Mouse (Mus musculus): ENCODE measurements around the gene Ankrd63. TPM values are rescaled to one million over a fixed set of nuclear protein-coding genes. Genes with fewer than 3 reads are reported as not detected.

Ankrd63 gene
- polyA plus RNA-seq, 1 experiment from 2014 or later, result not detected

GRCm38 (mm10) chr2:118701161-118701560, 2.6 kb downstream of the Ankrd63 start:
- no peak overlapping the region for H3K27ac ChIP-seq (ENCODE audit: low read depth, low read length)

GRCm38 (mm10) chr2:118700179-118701062, 3.3 kb downstream of the Ankrd63 start:
- peak overlapping the region; percentile 34 for H3K4me3 ChIP-seq (ENCODE audit: low read depth, low read length)
- peaks cover 24% of the 10 kb centered on the region for H3K4me1 ChIP-seq (replicated peaks; ENCODE audit: control insufficient read depth, insufficient read depth, low read length)
- H3K9me3 ChIP-seq (ENCODE audit: control insufficient read depth, low read length), result no peaks in the 10 kb centered on the region
- ATAC-seq (replicated peaks; ENCODE audit: low FRiP score), result no peak; the same call in 1 of the 2 replicates
- H3K36me3 ChIP-seq (ENCODE audit: control insufficient read depth, insufficient read depth, low read length), result no peaks in the 10 kb centered on the region
- H3K4me2 ChIP-seq, result peak overlapping the region; percentile 63
- DNase-seq (ENCODE audit: low spot score), result peak; percentile 84
- WGBS, result 2% methylated on average over 32 of the region's 32 CpGs
- no peak overlapping the region for H3K27ac ChIP-seq (ENCODE audit: low read depth, low read length)
- peaks cover 82% of the 10 kb centered on the region for H3K27me3 ChIP-seq (replicated peaks; ENCODE audit: control insufficient read depth, insufficient read depth, low read length)
- H3K9ac ChIP-seq (ENCODE audit: low read depth, low read length), result peak overlapping the region; percentile 22; the same call in 1 of the 2 replicates

More at GRCm38 (mm10) chr2:118701161-118701560, 2.6 kb downstream of the Ankrd63 start:
- H3K4me1 ChIP-seq (replicated peaks; ENCODE audit: control insufficient read depth, insufficient read depth, low read length), result peaks cover 24% of the 10 kb centered on the region
- DNase-seq (ENCODE audit: low spot score) (no peak), ATAC-seq (replicated peaks; ENCODE audit: low FRiP score) (no peak)
- 13% methylated on average over 5 of the region's 5 CpGs for WGBS
- no peaks in the 10 kb centered on the region for H3K9me3 ChIP-seq (ENCODE audit: control insufficient read depth, low read length)
- H3K4me3 ChIP-seq (ENCODE audit: low read depth, low read length), result no peak overlapping the region
- H3K4me2 ChIP-seq, result no peak overlapping the region
- H3K36me3 ChIP-seq (ENCODE audit: control insufficient read depth, insufficient read depth, low read length), result no peaks in the 10 kb centered on the region
- no peak overlapping the region for H3K9ac ChIP-seq (ENCODE audit: low read depth, low read length)
- H3K27me3 ChIP-seq (replicated peaks; ENCODE audit: control insufficient read depth, insufficient read depth, low read length), result peaks cover 86% of the 10 kb centered on the region

DNA sequence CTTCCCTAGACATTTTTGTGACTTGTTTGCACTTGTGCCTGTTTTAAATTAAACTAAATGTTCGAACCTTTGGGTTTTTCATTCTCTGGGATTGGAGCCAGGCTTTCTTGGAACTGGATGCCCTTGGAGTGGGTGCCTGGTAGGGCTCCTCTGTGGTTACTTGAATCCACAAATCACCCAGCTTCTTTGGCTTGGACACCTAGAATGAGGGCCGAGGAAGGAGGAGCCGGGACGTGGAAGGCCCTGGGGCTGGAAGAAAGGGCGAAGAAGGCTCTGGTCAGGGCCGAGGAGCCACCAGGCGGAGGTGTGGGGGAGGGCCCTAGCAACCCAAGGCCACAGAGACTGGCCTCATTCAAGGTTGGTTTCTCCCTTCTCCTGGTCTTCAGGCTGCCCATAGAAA, 5.8 kb downstream of the Ankrd63 start:
- no peaks in the 10 kb centered on the region for H3K9me3 ChIP-seq (ENCODE audit: control insufficient read depth, low read length)
- peaks cover 11% of the 10 kb centered on the region for H3K4me1 ChIP-seq (replicated peaks; ENCODE audit: control insufficient read depth, insufficient read depth, low read length)
- H3K36me3 ChIP-seq (ENCODE audit: control insufficient read depth, insufficient read depth, low read length), result no peaks in the 10 kb centered on the region
- H3K27me3 ChIP-seq (replicated peaks; ENCODE audit: control insufficient read depth, insufficient read depth, low read length), result peaks cover 61% of the 10 kb centered on the region
- no peak for DNase-seq (ENCODE audit: low spot score)
- H3K4me2 ChIP-seq, result no peak overlapping the region
- H3K9ac ChIP-seq (ENCODE audit: low read depth, low read length), result no peak overlapping the region
- no peak for ATAC-seq (replicated peaks; ENCODE audit: low FRiP score)
- no peak overlapping the region for H3K4me3 ChIP-seq (ENCODE audit: low read depth, low read length)
- no peak overlapping the region for H3K27ac ChIP-seq (ENCODE audit: low read depth, low read length)
- 47% methylated on average over 7 of the region's 7 CpGs for WGBS

GRCm38 (mm10) chr2:118697311-118697877, 6.4 kb downstream of the Ankrd63 start:
- no peak overlapping the region for H3K4me2 ChIP-seq
- DNase-seq (ENCODE audit: low spot score) (no peak), ATAC-seq (replicated peaks; ENCODE audit: low FRiP score) (no peak)
- H3K27ac ChIP-seq (ENCODE audit: low read depth, low read length), result no peak overlapping the region
- H3K9me3 ChIP-seq (ENCODE audit: control insufficient read depth, low read length), result no peaks in the 10 kb centered on the region
- H3K4me3 ChIP-seq (ENCODE audit: low read depth, low read length), result no peak overlapping the region
- 45% methylated on average over 5 of the region's 5 CpGs for WGBS
- no peaks in the 10 kb centered on the region for H3K36me3 ChIP-seq (ENCODE audit: control insufficient read depth, insufficient read depth, low read length)
- H3K9ac ChIP-seq (ENCODE audit: low read depth, low read length), result no peak overlapping the region
- peaks cover 55% of the 10 kb centered on the region for H3K27me3 ChIP-seq (replicated peaks; ENCODE audit: control insufficient read depth, insufficient read depth, low read length)
- H3K4me1 ChIP-seq (replicated peaks; ENCODE audit: control insufficient read depth, insufficient read depth, low read length), result peaks cover 6% of the 10 kb centered on the region

GRCm38 (mm10) chr2:118696451-118697308, 7.1 kb downstream of the Ankrd63 start:
- Histone ChIP-seq H3K27me3 (replicated peaks; ENCODE audit: control insufficient read depth, insufficient read depth, low read length) (peaks cover 48% of the 10 kb centered on the region), H3K4me3 (ENCODE audit: low read depth, low read length) (no peak overlapping the region), H3K9ac (ENCODE audit: low read depth, low read length) (no peak overlapping the region), H3K9me3 (ENCODE audit: control insufficient read depth, low read length) (no peaks in the 10 kb centered on the region), H3K4me2 (no peak overlapping the region), H3K27ac (ENCODE audit: low read depth, low read length) (no peak overlapping the region), H3K4me1 (replicated peaks; ENCODE audit: control insufficient read depth, insufficient read depth, low read length) (peaks cover 5% of the 10 kb centered on the region), H3K36me3 (ENCODE audit: control insufficient read depth, insufficient read depth, low read length) (no peaks in the 10 kb centered on the region)
- 54% methylated on average over 21 of the region's 21 CpGs for WGBS
- ATAC-seq (replicated peaks; ENCODE audit: low FRiP score) (no peak), DNase-seq (ENCODE audit: low spot score) (no peak)

GRCm38 (mm10) chr2:118695677-118696232, 8.0 kb downstream of the Ankrd63 start:
- H3K27ac ChIP-seq (ENCODE audit: low read depth, low read length), result no peak overlapping the region
- no peak overlapping the region for H3K4me2 ChIP-seq
- peaks cover 5% of the 10 kb centered on the region for H3K4me1 ChIP-seq (replicated peaks; ENCODE audit: control insufficient read depth, insufficient read depth, low read length)
- no peaks in the 10 kb centered on the region for H3K9me3 ChIP-seq (ENCODE audit: control insufficient read depth, low read length)
- no peak overlapping the region for H3K9ac ChIP-seq (ENCODE audit: low read depth, low read length)
- ATAC-seq (replicated peaks; ENCODE audit: low FRiP score) (no peak; the same call in 1 of the 2 replicates), DNase-seq (ENCODE audit: low spot score) (peak; percentile 59)
- 25% methylated on average over 11 of the region's 11 CpGs for WGBS
- H3K4me3 ChIP-seq (ENCODE audit: low read depth, low read length), result no peak overlapping the region
- H3K27me3 ChIP-seq (replicated peaks; ENCODE audit: control insufficient read depth, insufficient read depth, low read length), result peaks cover 39% of the 10 kb centered on the region
- no peaks in the 10 kb centered on the region for H3K36me3 ChIP-seq (ENCODE audit: control insufficient read depth, insufficient read depth, low read length)

DNA sequence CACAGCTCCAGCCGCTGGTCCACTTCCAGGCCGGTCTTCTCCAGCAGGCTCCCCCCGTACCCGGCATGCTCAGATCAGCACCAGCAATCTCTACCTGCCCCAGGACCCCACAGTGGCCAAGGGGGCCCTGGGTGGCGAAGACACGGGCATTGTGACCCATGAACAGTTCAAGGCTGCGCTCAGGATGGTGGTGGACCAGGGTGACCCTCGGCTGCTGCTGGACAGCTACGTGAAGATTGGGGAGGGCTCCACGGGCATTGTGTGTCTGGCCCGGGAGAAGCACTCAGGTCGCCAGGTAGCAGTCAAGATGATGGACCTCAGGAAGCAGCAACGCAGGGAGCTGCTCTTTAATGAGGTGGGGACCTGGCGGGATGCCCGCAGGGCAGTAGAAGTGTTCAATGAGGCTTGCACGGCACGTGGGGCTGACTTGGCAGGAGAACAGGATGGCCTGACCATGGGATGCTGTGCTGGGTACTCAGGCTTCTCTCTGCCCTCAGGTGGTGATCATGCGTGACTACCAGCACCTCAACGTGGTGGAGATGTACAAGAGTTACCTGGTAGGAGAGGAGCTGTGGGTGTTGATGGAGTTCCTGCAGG, 10.3 kb downstream of the Ankrd63 start:
- 84% methylated on average over 19 of the region's 19 CpGs for WGBS
- Histone ChIP-seq H3K27me3 (replicated peaks; ENCODE audit: control insufficient read depth, insufficient read depth, low read length) (peaks cover 23% of the 10 kb centered on the region), H3K36me3 (ENCODE audit: control insufficient read depth, insufficient read depth, low read length) (no peaks in the 10 kb centered on the region), H3K4me3 (ENCODE audit: low read depth, low read length) (no peak overlapping the region), H3K4me1 (replicated peaks; ENCODE audit: control insufficient read depth, insufficient read depth, low read length) (no peaks in the 10 kb centered on the region; the same call in 1 of the 2 replicates), H3K4me2 (no peak overlapping the region), H3K9me3 (ENCODE audit: control insufficient read depth, low read length) (no peaks in the 10 kb centered on the region), H3K27ac (ENCODE audit: low read depth, low read length) (no peak overlapping the region), H3K9ac (ENCODE audit: low read depth, low read length) (no peak overlapping the region)
- DNase-seq (ENCODE audit: low spot score), result no peak
- ATAC-seq (replicated peaks; ENCODE audit: low FRiP score), result no peak

GRCm38 (mm10) chr2:118689875-118690274, 13.9 kb downstream of the Ankrd63 start:
- Histone ChIP-seq H3K27ac (ENCODE audit: low read depth, low read length) (no peak overlapping the region), H3K4me3 (ENCODE audit: low read depth, low read length) (no peak overlapping the region), H3K4me1 (replicated peaks; ENCODE audit: control insufficient read depth, insufficient read depth, low read length) (no peaks in the 10 kb centered on the region), H3K4me2 (no peak overlapping the region), H3K36me3 (ENCODE audit: control insufficient read depth, insufficient read depth, low read length) (no peaks in the 10 kb centered on the region), H3K27me3 (replicated peaks; ENCODE audit: control insufficient read depth, insufficient read depth, low read length) (0 out of 2 replicates have a peak, but pooled peaks cover 5% of the 10 kb centered on the region), H3K9ac (ENCODE audit: low read depth, low read length) (no peak overlapping the region), H3K9me3 (ENCODE audit: control insufficient read depth, low read length) (no peaks in the 10 kb centered on the region)
- DNase-seq (ENCODE audit: low spot score), result no peak
- ATAC-seq (replicated peaks; ENCODE audit: low FRiP score), result no peak
- 81% methylated on average over 10 of the region's 10 CpGs for WGBS
